10 mouse cellular contexts compared by ENCODE assay signal in genomic region chr6:87328265-87329173, GRCm38 (mm10). TPM values are rescaled to one million over a fixed set of nuclear protein-coding genes. Genes with fewer than 3 reads are reported as not detected.
A peak's percentile ranks its signal among the peaks of the same experiment; 100 is the strongest.
DNase-seq lines count a peak whose midpoint lies in the region; ATAC-seq and TF ChIP-seq lines count a peak whose summit lies in the region.
"Had no signal": no experiment of that assay in that cellular context is flagged by ENCODE, and none has a peak within 500 bp of the region (broad histone marks: within the 10 kb centered on the region; RNA-seq: fewer than 3 reads in every experiment).

No protein-coding gene starts in this region.

- no peak overlapping the region for H3K4me2 ChIP-seq in kidney, embryonic 14.5 days (replicated peaks; ENCODE audit: low read depth, low read length)
- H3K4me2 ChIP-seq in kidney, postnatal 0 days (ENCODE audit: low read length): no peak overlapping the region

- ATAC-seq in frontal cortex, adult (ENCODE audit: low TSS enrichment): peak; percentile 60; the same call in 1 of the 2 replicates
- ATAC-seq in kidney, embryonic 14.5 days (ENCODE audit: low FRiP score, low TSS enrichment): no peak
- ATAC-seq in kidney, postnatal 0 days (replicated peaks; ENCODE audit: low FRiP score, low read depth): peak; percentile 92
- ATAC-seq: Patski had no signal

- H3K9me3 ChIP-seq in kidney, embryonic 14.5 days (ENCODE audit: control insufficient read depth, low read length): no peaks in the 10 kb centered on the region
- H3K9me3 ChIP-seq in kidney, postnatal 0 days (replicated peaks; ENCODE audit: low read length): no peaks in the 10 kb centered on the region

- H3K79me2 ChIP-seq in C2C12 (ENCODE audit: control insufficient read depth, insufficient read depth): peaks cover 4% of the 10 kb centered on the region

- no peaks in the 10 kb centered on the region for H3K27me3 ChIP-seq in kidney, embryonic 14.5 days (ENCODE audit: control insufficient read depth, insufficient read depth, low read length)
- H3K27me3 ChIP-seq in C2C12 (ENCODE audit: control insufficient read depth, insufficient read depth, insufficient read length): no peaks in the 10 kb centered on the region
- H3K27me3 ChIP-seq in kidney, postnatal 0 days (ENCODE audit: insufficient read depth, low read length): no peaks in the 10 kb centered on the region
- H3K27me3 ChIP-seq: Patski had no signal

- peaks cover 1% of the 10 kb centered on the region for H3K79me3 ChIP-seq in C2C12 (ENCODE audit: low read depth)

- no peak overlapping the region for H3ac ChIP-seq in C2C12 (ENCODE audit: control insufficient read depth, insufficient read length, low read depth)

- no peaks in the 10 kb centered on the region for H3K36me3 ChIP-seq in kidney, embryonic 14.5 days (ENCODE audit: control insufficient read depth, insufficient read depth, low read length)
- no peaks in the 10 kb centered on the region for H3K36me3 ChIP-seq in C2C12 (ENCODE audit: control insufficient read depth, insufficient read depth)
- H3K36me3 ChIP-seq in kidney, postnatal 0 days (ENCODE audit: insufficient read depth, low read length): no peaks in the 10 kb centered on the region

- WGBS in kidney, embryonic 14.5 days: 74% methylated on average over 22 of the region's 22 CpGs
- WGBS in kidney, postnatal 0 days: 65% methylated on average over 22 of the region's 22 CpGs

- no peak overlapping the region for H3K27ac ChIP-seq in kidney, embryonic 14.5 days (ENCODE audit: low read depth, low read length)
- no peak overlapping the region for H3K27ac ChIP-seq in kidney, postnatal 0 days

- TF ChIP-seq CTCF in C2C12 (IDR thresholded peaks at IDR 0.05; ENCODE audit: control insufficient read depth, insufficient read depth, insufficient read length): no peak
- TF ChIP-seq CTCF in kidney, postnatal 0 days (IDR thresholded peaks at IDR 0.05; ENCODE audit: low read depth): no peak; the same call in 1 of the 2 replicates

- DNase-seq in frontal cortex, postnatal 25 days (ENCODE audit: low spot score in 2 of 2): no peak
- peak; percentile 70 for DNase-seq in kidney, adult 11 months
- DNase-seq in kidney, postnatal 0 days (ENCODE audit: low spot score): peak; percentile 40
- DNase-seq in thymus, postnatal 25 days: no peak
- no peak for DNase-seq in MN1 (ENCODE audit: low spot score)
- DNase-seq: B cell, adult 2 months had no signal

- no peak overlapping the region for H3K4me3 ChIP-seq in kidney, embryonic 14.5 days (ENCODE audit: low read length)
- H3K4me3 ChIP-seq in C2C12 (ENCODE audit: insufficient read depth, poor library complexity, severe bottlenecking): no peak overlapping the region
- H3K4me3 ChIP-seq in kidney, postnatal 0 days (replicated peaks; ENCODE audit: low read depth, low read length): no peak overlapping the region

- H3K9ac ChIP-seq in kidney, embryonic 14.5 days (ENCODE audit: low read depth, low read length): no peak overlapping the region
- no peak overlapping the region for H3K9ac ChIP-seq in kidney, postnatal 0 days (ENCODE audit: low read depth, low read length)

- peaks cover 4% of the 10 kb centered on the region; the same call in 1 of the 2 replicates for H3K4me1 ChIP-seq in kidney, embryonic 14.5 days (ENCODE audit: control insufficient read depth, insufficient read depth, low read length)
- H3K4me1 ChIP-seq in kidney, postnatal 0 days (replicated peaks; ENCODE audit: insufficient read depth, low read length): no peaks in the 10 kb centered on the region

TF ChIP-seq in C2C12, 6 proteins besides CTCF, POLR2A, EP300 and RAD21:
- TF ChIP-seq FOSL1 (IDR thresholded peaks at IDR 0.05; ENCODE audit: insufficient read depth, low read length, poor library complexity, severe bottlenecking): no peak
- TF ChIP-seq MYOD1 (IDR thresholded peaks at IDR 0.05; ENCODE audit: control insufficient read depth, insufficient read length, low read depth): peak; percentile 75
- TF ChIP-seq USF1 (IDR thresholded peaks at IDR 0.05; ENCODE audit: low read depth): peak; percentile 53
- TF ChIP-seq MAX (IDR thresholded peaks at IDR 0.05): no peak
- TF ChIP-seq CEBPB (IDR thresholded peaks at IDR 0.05; ENCODE audit: low read depth): no peak
- no peak for TF ChIP-seq MYOG (IDR thresholded peaks at IDR 0.05; ENCODE audit: control insufficient read depth, extremely low read depth, insufficient read length)

RNA-seq across cellular contexts. Expression of gene Antxr1, which starts 7.1 kb away (rescaled TPM):
- polyA plus RNA-seq in kidney, embryonic 14.5 days (2014; fragmentation: Nextera tagmentation; extraction: Ambion mirVana): 7.4 and 7.7 TPM in 2 replicates
- 12.5 TPM for polyA plus RNA-seq in C2C12 (2012; fragmentation: generic; extraction: Trizol)
- 5.0 and 5.2 TPM in 2 replicates for polyA plus RNA-seq in kidney, postnatal 0 days (2015; fragmentation: Nextera tagmentation; extraction: Ambion mirVana)

RNA-seq across cellular contexts. Expression of gene Gkn1, which starts 22.2 kb away (rescaled TPM):
- polyA plus RNA-seq in kidney, embryonic 14.5 days (2014; fragmentation: Nextera tagmentation; extraction: Ambion mirVana): not detected in 2 replicates
- polyA plus RNA-seq in C2C12 (2012; fragmentation: generic; extraction: Trizol): not detected
- not detected in 2 replicates for polyA plus RNA-seq in kidney, postnatal 0 days (2015; fragmentation: Nextera tagmentation; extraction: Ambion mirVana)
- polyA plus RNA-seq: Patski had no signal

RNA-seq across cellular contexts. Expression of gene Gkn2, which starts 44.6 kb away (rescaled TPM):
- polyA plus RNA-seq in kidney, embryonic 14.5 days (2014; fragmentation: Nextera tagmentation; extraction: Ambion mirVana): not detected in 2 replicates
- not detected for polyA plus RNA-seq in C2C12 (2012; fragmentation: generic; extraction: Trizol)
- not detected in 2 replicates for polyA plus RNA-seq in kidney, postnatal 0 days (2015; fragmentation: Nextera tagmentation; extraction: Ambion mirVana)
- polyA plus RNA-seq: Patski had no signal

Comparison
In these comparisons a context has a peak if more than half of its experiments do, and no peak if none do; other contexts are left out.
1. DNase-seq: peak in kidney, adult 11 months (single experiment) and kidney, postnatal 0 days (single experiment); none in frontal cortex, postnatal 25 days (0 of 2), thymus, postnatal 25 days (single experiment) and MN1 (single experiment).